Mouse (Mus musculus) telencephalon, adult 2 months (tissue): ENCODE data around the gene Fam122b.

ENCODE experiments used
- DNase-seq: peaks from one replicate; pipeline ENCODE4 v3.0.0-alpha.2; 2011; ENCODE audit warnings: low read depth, low spot score

The Fam122b gene

GRCm38 (mm10) chrX:53197681-53198080 lies 71.9 kb downstream of the Fam122b start:
- no peak for DNase-seq

- no peak for DNase-seq
These were observed 73.2 kb downstream of the Fam122b start for GRCm38 (mm10) chrX:53196392-53196791.
